Mouse (Mus musculus) midbrain, embryonic 16.5 days (tissue): ENCODE measurements around the gene Gm5108. TPM values are rescaled to one million over a fixed set of nuclear protein-coding genes. Genes with fewer than 3 reads are reported as not detected.

Source experiments
- ATAC-seq: fragments of 200-750 bp; cut with Nextera tagmentation; 2 replicates; pipeline ENCODE4 v1.8.0; 2017; ENCODE audit warnings: moderate TSS enrichment
- H3K27ac ChIP-seq: fragments of 300-500 bp; sonication (generic); 2 replicates; pipeline ENCODE4 v1.5.1; 2014; ENCODE audit warnings: mild to moderate bottlenecking, low read length, mixed read lengths
- H3K27me3 ChIP-seq: fragments of 300-500 bp; sonication (generic); 2 replicates; pipeline ENCODE4 v1.6.1; 2014; ENCODE audit warnings: low read depth, low read length, mixed read lengths; ENCODE audit not compliant: control insufficient read depth, insufficient read depth
- H3K36me3 ChIP-seq: fragments of 300-500 bp; sonication (generic); 2 replicates; pipeline ENCODE4 v1.6.1; 2014; ENCODE audit warnings: mild to moderate bottlenecking, low read length, moderate library complexity, mixed read lengths; ENCODE audit not compliant: control insufficient read depth, insufficient read depth
- H3K4me1 ChIP-seq: fragments of 300-500 bp; sonication (generic); 2 replicates; pipeline ENCODE4 v1.6.1; 2014; ENCODE audit warnings: mild to moderate bottlenecking, low read length, mixed read lengths; ENCODE audit not compliant: control insufficient read depth, insufficient read depth
- H3K4me2 ChIP-seq: fragments of 300-500 bp; sonication (generic); 2 replicates; pipeline ENCODE4 v1.6.1; 2014; ENCODE audit warnings: mild to moderate bottlenecking, low read length, mixed read lengths
- H3K4me3 ChIP-seq: fragments of 300-500 bp; sonication (generic); 2 replicates; pipeline ENCODE4 v1.5.1; 2014; ENCODE audit warnings: low read depth, mild to moderate bottlenecking, low read length, moderate library complexity, mixed read lengths
- H3K9ac ChIP-seq: fragments of 300-500 bp; sonication (generic); 2 replicates; pipeline ENCODE4 v1.6.1; 2014; ENCODE audit warnings: low read depth, low read length, mixed read lengths
- H3K9me3 ChIP-seq: fragments of 300-500 bp; sonication (generic); replicated peaks from 2 replicates; pipeline ENCODE4 v1.6.1; 2014; ENCODE audit warnings: mild to moderate bottlenecking, low read length, mixed read lengths; ENCODE audit not compliant: control insufficient read depth, poor library complexity, severe bottlenecking
- WGBS: fragments of 180-500 bp; shearing (Covaris S2); extraction: QIAGEN DNeasy Blood & Tissue Kit; methylation state at CpG from one replicate; pipeline ENCODE4 v1.1.7; 2014; 5-methylcytosine and 5-hydroxymethylcytosine counted together
- polyA plus RNA-seq: library from polyadenylated mRNA; unstranded; fragments of >200 nt; fragmentation: Nextera tagmentation; extraction: Ambion mirVana; gene quantifications from 2 replicates; pipeline ENCODE4 v1.2.1, GENCODE M21; 2015

The Gm5108 gene
- polyA plus RNA-seq, 1 experiment from 2014 or later: not detected

DNA sequence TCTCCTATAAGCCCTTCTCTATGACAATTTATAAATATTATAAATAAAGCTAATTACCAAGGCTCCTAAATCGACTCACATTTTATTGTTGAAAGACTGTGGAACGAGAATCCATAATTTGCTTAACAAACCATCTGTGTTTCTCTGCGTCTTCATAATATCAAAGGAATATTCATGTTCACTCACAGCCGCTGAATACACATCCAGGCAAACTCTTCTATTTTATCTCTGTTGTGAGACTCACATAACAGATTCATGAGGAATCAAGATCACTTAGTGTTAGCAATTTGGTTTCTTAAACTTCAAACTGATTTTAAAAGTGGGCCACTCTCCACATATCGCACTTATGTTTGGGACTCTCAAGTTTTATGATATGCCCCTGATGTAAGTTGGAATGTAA lies 6.6 kb downstream of the Gm5108 start:
- H3K9me3 ChIP-seq: peaks cover 2% of the 10 kb centered on the region; the same call in 1 of the 2 replicates
- H3K27ac ChIP-seq: no peak overlapping the region
- H3K4me3 ChIP-seq: no peak overlapping the region
- H3K4me2 ChIP-seq: no peak overlapping the region
- no peak overlapping the region for H3K9ac ChIP-seq
- WGBS: 82% methylated on average over 5 of the region's 5 CpGs
- ATAC-seq: no peak
- no peaks in the 10 kb centered on the region for H3K27me3 ChIP-seq
- H3K36me3 ChIP-seq: no peaks in the 10 kb centered on the region
- no peaks in the 10 kb centered on the region for H3K4me1 ChIP-seq

- no peaks in the 10 kb centered on the region for H3K27me3 ChIP-seq
- no peaks in the 10 kb centered on the region for H3K4me1 ChIP-seq
- H3K4me3 ChIP-seq: no peak overlapping the region
- H3K4me2 ChIP-seq: no peak overlapping the region
- H3K9me3 ChIP-seq: no peaks in the 10 kb centered on the region
- no peak overlapping the region for H3K9ac ChIP-seq
- no peak overlapping the region for H3K27ac ChIP-seq
- H3K36me3 ChIP-seq: no peaks in the 10 kb centered on the region
- ATAC-seq: no peak
- WGBS: 75% methylated on average over 4 of the region's 4 CpGs
These were observed 12.6 kb downstream of the Gm5108 start for GRCm38 (mm10) chr5:67954097-67954496.

GRCm38 (mm10) chr5:67955486-67955885 lies 14.0 kb downstream of the Gm5108 start:
- WGBS: 45% methylated on average over 7 of the region's 7 CpGs
- no peaks in the 10 kb centered on the region for H3K27me3 ChIP-seq
- no peak for ATAC-seq

DNA sequence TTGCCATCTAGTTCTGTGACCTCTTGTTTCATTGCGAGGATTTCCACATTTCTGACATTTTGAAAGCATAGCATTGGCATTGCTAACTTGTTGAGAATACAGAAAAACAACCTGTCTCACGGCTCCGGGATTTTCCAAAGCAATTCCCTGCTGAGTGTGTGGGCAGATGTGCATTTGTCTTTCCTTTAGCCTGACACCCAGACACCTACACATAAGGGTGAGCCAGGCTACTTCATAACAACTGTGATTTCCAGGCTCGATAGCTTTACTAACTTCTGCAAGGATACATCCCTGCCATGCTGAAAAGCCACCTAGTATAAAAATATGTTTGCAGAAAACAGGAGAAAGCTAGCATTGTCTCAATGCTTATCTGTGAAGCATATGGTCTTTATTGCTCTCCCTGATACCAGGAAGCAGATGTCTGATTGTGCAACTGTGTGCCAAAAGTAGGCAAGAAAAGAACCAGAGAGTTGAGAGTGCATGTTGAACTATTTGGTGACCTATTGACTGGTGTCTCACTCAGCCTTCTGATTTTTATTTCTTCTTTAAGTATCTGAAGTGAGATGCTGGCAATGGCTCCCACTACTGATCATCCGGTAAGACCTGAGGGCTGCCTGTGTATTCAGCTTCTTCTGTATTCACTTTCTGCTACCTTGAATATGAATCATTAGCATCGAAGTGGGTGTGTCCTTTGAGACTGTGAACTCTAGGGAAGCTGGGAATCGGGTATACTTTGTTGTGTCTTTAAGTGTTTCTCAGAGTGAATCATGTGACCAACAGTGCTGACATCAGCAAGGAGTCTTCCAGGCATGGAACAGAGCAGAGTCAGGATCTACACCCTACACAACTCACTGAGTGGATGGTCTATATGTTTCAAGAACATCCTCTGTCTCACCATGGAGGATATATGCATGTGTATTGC lies 20.5 kb downstream of the Gm5108 start:
- no peaks in the 10 kb centered on the region for H3K27me3 ChIP-seq
- H3K4me1 ChIP-seq: no peaks in the 10 kb centered on the region
- no peak overlapping the region for H3K27ac ChIP-seq
- H3K4me3 ChIP-seq: no peak overlapping the region
- H3K9me3 ChIP-seq: no peaks in the 10 kb centered on the region
- no peak overlapping the region for H3K9ac ChIP-seq
- no peak overlapping the region for H3K4me2 ChIP-seq
- 86% methylated on average over 7 of the region's 7 CpGs for WGBS
- no peak for ATAC-seq
- H3K36me3 ChIP-seq: no peaks in the 10 kb centered on the region

More at GRCm38 (mm10) chr5:67955486-67955885, 14.0 kb downstream of the Gm5108 start:
- Histone ChIP-seq H3K27ac (no peak overlapping the region), H3K9ac (no peak overlapping the region), H3K9me3 (no peaks in the 10 kb centered on the region), H3K4me2 (no peak overlapping the region), H3K36me3 (no peaks in the 10 kb centered on the region), H3K4me1 (no peaks in the 10 kb centered on the region), H3K4me3 (no peak overlapping the region)

DNA sequence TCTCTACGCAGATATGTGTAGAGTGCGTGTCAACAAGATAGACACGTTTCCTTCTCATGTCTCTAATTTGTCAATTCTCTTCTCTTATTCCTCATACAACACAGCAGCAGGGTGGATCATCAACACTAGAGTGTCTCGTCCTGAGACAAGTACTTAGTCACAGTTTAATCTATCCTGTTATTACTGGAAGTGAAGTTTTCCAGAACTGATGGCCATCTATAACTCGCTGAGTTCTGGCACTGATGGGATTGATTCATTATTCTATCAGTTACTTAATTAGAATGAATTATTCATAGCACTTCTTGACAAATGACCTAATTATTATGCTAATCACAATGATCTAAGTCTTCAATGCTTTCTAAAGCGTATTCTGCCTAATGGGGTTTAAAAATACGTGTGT lies 28.1 kb downstream of the Gm5108 start:
- Histone ChIP-seq H3K27me3 (no peaks in the 10 kb centered on the region), H3K36me3 (no peaks in the 10 kb centered on the region), H3K27ac (no peak overlapping the region), H3K9ac (no peak overlapping the region), H3K4me3 (no peak overlapping the region), H3K4me2 (no peak overlapping the region), H3K9me3 (no peaks in the 10 kb centered on the region), H3K4me1 (no peaks in the 10 kb centered on the region)
- ATAC-seq: peak; percentile 21; the same call in 1 of the 2 replicates
- WGBS: 45% methylated on average over 7 of the region's 7 CpGs

DNA sequence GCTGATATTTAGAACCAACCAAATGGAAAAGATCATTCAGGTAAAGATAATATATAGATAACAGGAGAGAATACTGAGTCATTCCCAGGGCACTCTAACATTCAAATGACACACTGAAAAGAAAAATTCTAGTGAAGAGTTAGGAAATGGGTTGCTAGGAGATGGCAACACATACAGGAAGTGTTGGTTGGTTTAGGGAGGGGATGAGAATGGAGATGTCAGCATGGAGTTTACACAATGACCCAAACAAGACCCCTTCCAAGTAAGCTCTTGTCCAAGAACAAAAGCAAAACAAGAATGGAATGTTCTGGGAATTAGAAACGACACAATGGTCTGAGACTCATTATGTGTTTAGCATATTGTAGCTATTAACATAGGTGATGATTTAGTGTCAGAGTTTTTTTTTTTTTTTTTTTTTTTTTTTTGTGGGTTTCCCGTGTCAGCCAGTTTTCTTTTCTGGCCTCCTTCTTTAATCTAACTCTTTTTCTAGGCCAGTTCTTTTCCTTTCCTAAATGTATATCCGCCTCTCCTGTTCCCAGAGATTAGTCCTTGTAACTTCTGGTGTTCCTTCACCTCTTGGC lies 40.6 kb downstream of the Gm5108 start:
- no peaks in the 10 kb centered on the region for H3K9me3 ChIP-seq
- no peak overlapping the region for H3K4me2 ChIP-seq
- no peak overlapping the region for H3K27ac ChIP-seq
- no peaks in the 10 kb centered on the region for H3K27me3 ChIP-seq
- H3K36me3 ChIP-seq: no peaks in the 10 kb centered on the region
- H3K4me1 ChIP-seq: no peaks in the 10 kb centered on the region
- ATAC-seq: no peak
- no peak overlapping the region for H3K4me3 ChIP-seq
- WGBS: 40% methylated on average over 3 of the region's 3 CpGs
- H3K9ac ChIP-seq: no peak overlapping the region

GRCm38 (mm10) chr5:67990426-67990825 lies 49.0 kb downstream of the Gm5108 start:
- Histone ChIP-seq H3K9me3 (no peaks in the 10 kb centered on the region), H3K4me2 (no peak overlapping the region), H3K4me3 (no peak overlapping the region)

GRCm38 (mm10) chr5:68002611-68003010 lies 61.1 kb downstream of the Gm5108 start:
- H3K9ac ChIP-seq: no peak overlapping the region
- H3K27ac ChIP-seq: no peak overlapping the region
- H3K9me3 ChIP-seq: no peaks in the 10 kb centered on the region
- no peak for ATAC-seq
- no peak overlapping the region for H3K4me3 ChIP-seq
- no peaks in the 10 kb centered on the region for H3K36me3 ChIP-seq
- no peaks in the 10 kb centered on the region for H3K4me1 ChIP-seq
- 94% methylated on average over 6 of the region's 6 CpGs for WGBS
- H3K27me3 ChIP-seq: no peaks in the 10 kb centered on the region
- H3K4me2 ChIP-seq: no peak overlapping the region

More at GRCm38 (mm10) chr5:67990426-67990825, 49.0 kb downstream of the Gm5108 start:
- Histone ChIP-seq H3K27me3 (no peaks in the 10 kb centered on the region), H3K27ac (no peak overlapping the region), H3K4me1 (no peaks in the 10 kb centered on the region), H3K9ac (no peak overlapping the region), H3K36me3 (no peaks in the 10 kb centered on the region)
- no peak for ATAC-seq

DNA sequence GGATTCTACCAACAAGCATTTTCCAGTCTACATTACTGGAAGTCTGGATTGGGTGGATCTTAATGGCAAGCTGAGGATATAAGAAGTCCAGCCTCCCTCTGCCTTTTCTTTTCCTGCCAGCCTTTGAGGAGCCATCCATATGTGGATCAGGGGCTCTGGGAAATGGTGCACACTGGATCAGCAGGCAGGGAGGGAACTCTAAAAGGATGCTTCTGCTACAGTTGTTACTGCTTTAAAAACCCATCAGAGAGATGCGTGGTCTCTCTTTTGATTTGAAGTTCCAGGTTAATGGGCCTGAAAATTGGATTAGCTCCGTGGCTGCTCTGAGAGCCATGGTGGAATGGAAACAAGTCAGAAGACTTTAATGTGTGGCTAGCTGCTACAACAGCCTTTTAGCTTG lies 62.4 kb downstream of the Gm5108 start:
- Histone ChIP-seq H3K9ac (no peak overlapping the region), H3K36me3 (no peaks in the 10 kb centered on the region), H3K27me3 (no peaks in the 10 kb centered on the region), H3K9me3 (no peaks in the 10 kb centered on the region), H3K4me3 (no peak overlapping the region), H3K27ac (no peak overlapping the region), H3K4me2 (no peak overlapping the region), H3K4me1 (no peaks in the 10 kb centered on the region)
- ATAC-seq: no peak
- WGBS: 5% methylated on average over 2 of the region's 2 CpGs
